Mouse (Mus musculus): ENCODE results near the gene Car14.
"Not testable (repeated sequence)": the region's sequence is repeated elsewhere in the genome, so short reads cannot be mapped to it uniquely, and the experiment has no call there.

Gene Car14

GRCm38 (mm10) chr3:95892066-95893052 lies 12.1 kb downstream of the Car14 start:
- DNase-seq (ENCODE audit: low read depth), result no peak

- DNase-seq (ENCODE audit: low read depth), result no peak
Measured at GRCm38 (mm10) chr3:95891211-95892065, 13.1 kb downstream of the Car14 start, which contains the start of gene BC028528. TSS of gene BC028528 (minus strand) at chr3:95892005.

- DNase-seq (ENCODE audit: low read depth), result no peak
Measured at GRCm38 (mm10) chr3:95889664-95890063, 14.8 kb downstream of the Car14 start.

GRCm38 (mm10) chr3:95887596-95887995 lies 16.9 kb downstream of the Car14 start:
- DNase-seq (ENCODE audit: low read depth), result no peak

- no peak for DNase-seq (ENCODE audit: low read depth)
Measured at GRCm38 (mm10) chr3:95884400-95884799, 20.1 kb downstream of the Car14 start.

- DNase-seq (ENCODE audit: low read depth), result peak; percentile 79
Measured at GRCm38 (mm10) chr3:95882816-95883425, 21.6 kb downstream of the Car14 start.

GRCm38 (mm10) chr3:95881979-95882815 lies 22.3 kb downstream of the Car14 start, which contains the start of gene Ciart:
TSS of gene Ciart (minus strand) at chr3:95882251.
- DNase-seq (ENCODE audit: low read depth), result peak; percentile 95

- DNase-seq (ENCODE audit: low read depth), result no peak
Measured at GRCm38 (mm10) chr3:95879063-95879462, 25.4 kb downstream of the Car14 start.

GRCm38 (mm10) chr3:95872048-95872447 lies 32.4 kb downstream of the Car14 start:
- no peak for DNase-seq (ENCODE audit: low read depth)

- DNase-seq (ENCODE audit: low read depth), result peak; percentile 90
Measured at GRCm38 (mm10) chr3:95871392-95871867, 33.1 kb downstream of the Car14 start, which contains the start of gene Mrps21. TSS of gene Mrps21 (minus strand) at chr3:95871519.

- no peak for DNase-seq (ENCODE audit: low read depth)
Measured at GRCm38 (mm10) chr3:95870976-95871375, 33.5 kb downstream of the Car14 start.

GRCm38 (mm10) chr3:95867408-95867807 lies 37.1 kb downstream of the Car14 start:
- DNase-seq (ENCODE audit: low read depth), result no peak

GRCm38 (mm10) chr3:95866071-95866470 lies 38.4 kb downstream of the Car14 start:
- DNase-seq (ENCODE audit: low read depth), result no peak

- DNase-seq (ENCODE audit: low read depth), result no peak
Measured at GRCm38 (mm10) chr3:95865571-95865970, 38.9 kb downstream of the Car14 start.

- DNase-seq (ENCODE audit: low read depth), result no peak
Measured at GRCm38 (mm10) chr3:95865050-95865449, 39.4 kb downstream of the Car14 start.

GRCm38 (mm10) chr3:95863578-95863977 lies 40.9 kb downstream of the Car14 start:
- DNase-seq (ENCODE audit: low read depth), result no peak

- peak; percentile 95 for DNase-seq (ENCODE audit: low read depth)
Measured at GRCm38 (mm10) chr3:95861796-95862195, 42.7 kb downstream of the Car14 start.

GRCm38 (mm10) chr3:95861216-95861615 lies 43.3 kb downstream of the Car14 start:
- DNase-seq (ENCODE audit: low read depth), result peak; percentile 74

- DNase-seq (ENCODE audit: low read depth), result peak; percentile 55
Measured at GRCm38 (mm10) chr3:95860323-95860722, 44.2 kb downstream of the Car14 start.

- not testable (repeated sequence) for DNase-seq (ENCODE audit: low read depth)
Measured at GRCm38 (mm10) chr3:95858278-95858677, 46.2 kb downstream of the Car14 start.

GRCm38 (mm10) chr3:95857050-95857449 lies 47.4 kb downstream of the Car14 start:
- not testable (repeated sequence) for DNase-seq (ENCODE audit: low read depth)

Measured in induced T-regulatory cell, adult 2 months (primary cell).